Mouse (Mus musculus) heart, adult 2 months (tissue): ENCODE data around the gene Dnah1.

ENCODE experiments used
- CTCF ChIP-seq: fragments of 200-600 bp; IDR thresholded peaks from 2 replicates; pipeline ENCODE4 v1.8.1; 2022; ENCODE audit warnings: antibody characterized with exemption, mild to moderate bottlenecking, moderate library complexity
- POLR2A ChIP-seq: fragments of 200-500 bp; IDR thresholded peaks from 2 replicates; pipeline ENCODE4 v1.6.1; 2011; ENCODE audit warnings: mild to moderate bottlenecking, low read depth, low read length, control low read depth; ENCODE audit not compliant: insufficient read depth

DNA sequence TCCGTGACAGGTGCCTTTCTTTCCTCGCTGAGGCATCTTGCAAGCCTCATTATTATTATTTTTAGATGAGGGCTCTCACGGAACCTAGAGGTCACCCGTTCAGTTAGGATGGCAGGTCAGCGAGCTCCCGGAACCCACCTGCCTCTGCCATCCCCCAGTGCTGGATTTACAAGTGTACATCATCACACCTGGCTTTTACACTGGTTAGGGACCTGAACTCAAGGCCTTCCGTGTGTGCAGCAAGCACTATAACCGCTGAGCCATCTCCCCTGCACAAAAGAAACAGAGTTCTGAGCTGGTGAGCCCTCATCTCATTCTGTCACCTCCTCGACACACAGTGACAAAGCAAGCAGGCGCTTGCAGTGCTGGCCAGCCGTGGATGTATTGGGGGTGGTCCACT is 2.5 kb downstream of the Dnah1 start:
- TF ChIP-seq CTCF, result no peak
- no peak for TF ChIP-seq POLR2A
